Mouse (Mus musculus) lung, embryonic 14.5 days (tissue): ENCODE measurements at regions not wholly inside any gene's neighbourhood (a gene's known extent, or its start where the extent isn't known, plus 50 kb on each side); places are given as distances from the start of the nearest gene placed in this dataset.

Experiments used
- ATAC-seq: fragments of 200-750 bp; cut with Nextera tagmentation; 2 replicates; pipeline ENCODE4 v1.8.0; 2017; ENCODE audit warnings: mild to moderate bottlenecking, moderate TSS enrichment, moderate library complexity; ENCODE audit not compliant: insufficient read depth
- DNase-seq: peaks from one replicate; pipeline ENCODE4 v3.0.0-alpha.2; 2015
- H3K27ac ChIP-seq: fragments of 300-500 bp; sonication (generic); 2 replicates; pipeline ENCODE4 v1.5.1; 2014; ENCODE audit warnings: low read depth, mild to moderate bottlenecking, moderate library complexity
- H3K27me3 ChIP-seq: fragments of 300-500 bp; sonication (generic); 2 replicates; pipeline ENCODE4 v1.6.1; 2014; ENCODE audit warnings: low read length, control low read depth; ENCODE audit not compliant: insufficient read depth
- H3K36me3 ChIP-seq: fragments of 300-500 bp; sonication (generic); 2 replicates; pipeline ENCODE4 v1.6.1; 2014; ENCODE audit warnings: control low read depth; ENCODE audit not compliant: insufficient read depth
- H3K4me1 ChIP-seq: fragments of 300-500 bp; sonication (generic); 2 replicates; pipeline ENCODE4 v1.6.1; 2014; ENCODE audit warnings: antibody characterized with exemption, control low read depth; ENCODE audit not compliant: insufficient read depth
- H3K4me2 ChIP-seq: fragments of 300-500 bp; sonication (generic); 2 replicates; pipeline ENCODE4 v1.6.1; 2014; ENCODE audit warnings: mild to moderate bottlenecking
- H3K4me3 ChIP-seq: fragments of 300-500 bp; sonication (generic); 2 replicates; pipeline ENCODE4 v1.5.1; 2014; ENCODE audit warnings: low read depth, low read length
- H3K9ac ChIP-seq: fragments of 300-500 bp; sonication (generic); 2 replicates; pipeline ENCODE4 v1.6.1; 2014
- H3K9me3 ChIP-seq: fragments of 300-500 bp; sonication (generic); 2 replicates; pipeline ENCODE4 v1.6.1; 2016; ENCODE audit warnings: low read depth, low read length, control low read depth
- CTCF ChIP-seq: IDR thresholded peaks from 2 replicates; pipeline ENCODE4 v1.5.1; 2016; ENCODE audit warnings: antibody characterized with exemption, low read depth
- WGBS: fragments of 180-500 bp; shearing (Covaris S2); extraction: QIAGEN DNeasy Blood & Tissue Kit; methylation state at CpG from one replicate; pipeline ENCODE4 v1.1.7; 2014; 5-methylcytosine and 5-hydroxymethylcytosine counted together

GRCm38 (mm10) chr16:24080471-24080870 is 91.8 kb upstream of the Bcl6 start:
- no peak for TF ChIP-seq CTCF
- H3K9me3 ChIP-seq: no peaks in the 10 kb centered on the region
- H3K36me3 ChIP-seq: no peaks in the 10 kb centered on the region
- H3K9ac ChIP-seq: no peak overlapping the region
- WGBS: 82% methylated on average over 5 of the region's 5 CpGs
- DNase-seq: no peak
- no peaks in the 10 kb centered on the region for H3K4me1 ChIP-seq
- ATAC-seq: no peak
- no peaks in the 10 kb centered on the region for H3K27me3 ChIP-seq
- no peak overlapping the region for H3K4me2 ChIP-seq
- no peak overlapping the region for H3K4me3 ChIP-seq
- H3K27ac ChIP-seq: no peak overlapping the region

- no peak overlapping the region for H3K4me3 ChIP-seq
- no peak overlapping the region for H3K4me2 ChIP-seq
- WGBS: 64% methylated on average over 1 of the region's 1 CpGs
- H3K27ac ChIP-seq: no peak overlapping the region
- DNase-seq (no peak), ATAC-seq (no peak)
- no peak overlapping the region for H3K9ac ChIP-seq
- no peaks in the 10 kb centered on the region for H3K36me3 ChIP-seq
- no peaks in the 10 kb centered on the region for H3K4me1 ChIP-seq
- no peaks in the 10 kb centered on the region for H3K9me3 ChIP-seq
- no peak for TF ChIP-seq CTCF
- H3K27me3 ChIP-seq: no peaks in the 10 kb centered on the region
Measured at GRCm38 (mm10) chr16:24078622-24079021, 90.0 kb upstream of the Bcl6 start.

- no peak overlapping the region for H3K9ac ChIP-seq
- no peak overlapping the region for H3K27ac ChIP-seq
- H3K4me3 ChIP-seq: no peak overlapping the region
- H3K9me3 ChIP-seq: no peaks in the 10 kb centered on the region
- H3K27me3 ChIP-seq: no peaks in the 10 kb centered on the region
- H3K4me2 ChIP-seq: no peak overlapping the region
- no peaks in the 10 kb centered on the region for H3K4me1 ChIP-seq
- ATAC-seq (no peak), DNase-seq (no peak)
- H3K36me3 ChIP-seq: no peaks in the 10 kb centered on the region
- WGBS: 65% methylated on average over 2 of the region's 2 CpGs
- TF ChIP-seq CTCF: no peak
Measured at GRCm38 (mm10) chr16:24077428-24077827, 88.8 kb upstream of the Bcl6 start.

GRCm38 (mm10) chr16:24076799-24077136 is 88.1 kb upstream of the Bcl6 start:
- WGBS: 71% methylated on average over 4 of the region's 4 CpGs

GRCm38 (mm10) chr16:24076109-24076798 is 87.6 kb upstream of the Bcl6 start:
- ATAC-seq: no peak
- no peaks in the 10 kb centered on the region for H3K9me3 ChIP-seq
- H3K27me3 ChIP-seq: no peaks in the 10 kb centered on the region
- no peak for DNase-seq
- H3K36me3 ChIP-seq: no peaks in the 10 kb centered on the region
- whole genome bisulfite sequencing: 84% methylated on average over 4 of the region's 4 CpGs
- H3K4me2 ChIP-seq: no peak overlapping the region
- no peak overlapping the region for H3K9ac ChIP-seq
- H3K4me1 ChIP-seq: no peaks in the 10 kb centered on the region
- TF ChIP-seq CTCF: no peak
- H3K27ac ChIP-seq: no peak overlapping the region
- no peak overlapping the region for H3K4me3 ChIP-seq

More at GRCm38 (mm10) chr16:24076799-24077136, 88.1 kb upstream of the Bcl6 start:
- no peak for DNase-seq
- Histone ChIP-seq H3K27ac (no peak overlapping the region), H3K4me3 (no peak overlapping the region), H3K4me1 (no peaks in the 10 kb centered on the region), H3K36me3 (no peaks in the 10 kb centered on the region), H3K9ac (no peak overlapping the region), H3K4me2 (no peak overlapping the region), H3K27me3 (no peaks in the 10 kb centered on the region), H3K9me3 (no peaks in the 10 kb centered on the region)
- ATAC-seq: no peak
- TF ChIP-seq CTCF: no peak

- no peak overlapping the region for H3K9ac ChIP-seq
- no peak overlapping the region for H3K4me2 ChIP-seq
- DNase-seq (no peak), ATAC-seq (no peak)
- H3K27me3 ChIP-seq: no peaks in the 10 kb centered on the region
- TF ChIP-seq CTCF: no peak
- H3K4me3 ChIP-seq: no peak overlapping the region
- no peak overlapping the region for H3K27ac ChIP-seq
- H3K4me1 ChIP-seq: no peaks in the 10 kb centered on the region
- H3K36me3 ChIP-seq: no peaks in the 10 kb centered on the region
- no peaks in the 10 kb centered on the region for H3K9me3 ChIP-seq
- 74% methylated on average over 8 of the region's 8 CpGs for WGBS
Measured at GRCm38 (mm10) chr16:24073613-24074244, 85.1 kb upstream of the Bcl6 start.

- 47% methylated on average over 6 of the region's 6 CpGs for WGBS
- Histone ChIP-seq H3K9me3 (no peaks in the 10 kb centered on the region), H3K27me3 (no peaks in the 10 kb centered on the region), H3K36me3 (no peaks in the 10 kb centered on the region), H3K9ac (no peak overlapping the region), H3K4me2 (no peak overlapping the region), H3K4me3 (no peak overlapping the region), H3K27ac (no peak overlapping the region), H3K4me1 (no peaks in the 10 kb centered on the region)
- no peak for ATAC-seq
- no peak for TF ChIP-seq CTCF
- no peak for DNase-seq
Measured at GRCm38 (mm10) chr16:24073065-24073464, 84.4 kb upstream of the Bcl6 start.
